Mouse (Mus musculus) C2C12 (cell line): ENCODE results near the gene Rnps1. TPM values are rescaled to one million over a fixed set of nuclear protein-coding genes. Genes with fewer than 3 reads are reported as not detected.
"Not testable (repeated sequence)": the region's sequence is repeated elsewhere in the genome, so short reads cannot be mapped to it uniquely, and the experiment has no call there.

Experiments
- H3K27me3 ChIP-seq: one replicate; pipeline ENCODE4 v1.6.1; 2011; ENCODE audit not compliant: control insufficient read depth, insufficient read depth, insufficient read length
- H3K36me3 ChIP-seq: one replicate; pipeline ENCODE4 v1.6.1; 2011; ENCODE audit not compliant: control insufficient read depth, insufficient read depth
- H3K4me3 ChIP-seq: one replicate; pipeline ENCODE4 v1.5.1; 2011; ENCODE audit warnings: mild to moderate bottlenecking, control low read depth; ENCODE audit not compliant: poor library complexity, insufficient read depth, severe bottlenecking
- H3K79me2 ChIP-seq: one replicate; pipeline ENCODE4 v1.6.1; 2011; ENCODE audit not compliant: control insufficient read depth, insufficient read depth
- H3K79me3 ChIP-seq: one replicate; pipeline ENCODE4 v1.6.1; 2011; ENCODE audit warnings: low read depth, control low read depth
- H3ac ChIP-seq: one replicate; pipeline ENCODE3; 2011; ENCODE audit warnings: low read depth; ENCODE audit not compliant: control insufficient read depth, insufficient read length
- CEBPB ChIP-seq: IDR thresholded peaks from one replicate; pipeline ENCODE4 v1.6.1; 2011; ENCODE audit warnings: low read depth, mild to moderate bottlenecking, control low read depth, moderate library complexity
- CTCF ChIP-seq: IDR thresholded peaks from one replicate; pipeline ENCODE4 v1.5.1; 2011; ENCODE audit not compliant: control insufficient read depth, insufficient read depth, insufficient read length
- FOSL1 ChIP-seq: IDR thresholded peaks from one replicate; pipeline ENCODE4 v1.8.0; 2011; ENCODE audit warnings: mild to moderate bottlenecking, low read length; ENCODE audit not compliant: poor library complexity, insufficient read depth, severe bottlenecking
- MAX ChIP-seq: IDR thresholded peaks from one replicate; pipeline ENCODE4 v1.6.1; 2011; ENCODE audit warnings: mild to moderate bottlenecking, control low read depth
- MYOD1 ChIP-seq: IDR thresholded peaks from one replicate; pipeline ENCODE4 v1.6.1; 2011; ENCODE audit warnings: low read depth; ENCODE audit not compliant: control insufficient read depth, insufficient read length
- MYOG ChIP-seq: IDR thresholded peaks from one replicate; pipeline ENCODE4 v1.6.1; 2011; ENCODE audit not compliant: control insufficient read depth, insufficient read length; ENCODE audit errors: extremely low read depth
- USF1 ChIP-seq: IDR thresholded peaks from one replicate; pipeline ENCODE4 v1.6.1; 2011; ENCODE audit warnings: low read depth, mild to moderate bottlenecking, control low read depth, moderate library complexity
- polyA plus RNA-seq: library from polyadenylated mRNA; unstranded; fragments of >200 nt; fragmentation: generic; extraction: Trizol; gene quantifications from one replicate; pipeline ENCODE4 v1.2.1, GENCODE M21; 2012; ENCODE audit warnings: missing spikeins

The Rnps1 gene
- polyA plus RNA-seq, 1 experiment: 99.0 TPM

DNA sequence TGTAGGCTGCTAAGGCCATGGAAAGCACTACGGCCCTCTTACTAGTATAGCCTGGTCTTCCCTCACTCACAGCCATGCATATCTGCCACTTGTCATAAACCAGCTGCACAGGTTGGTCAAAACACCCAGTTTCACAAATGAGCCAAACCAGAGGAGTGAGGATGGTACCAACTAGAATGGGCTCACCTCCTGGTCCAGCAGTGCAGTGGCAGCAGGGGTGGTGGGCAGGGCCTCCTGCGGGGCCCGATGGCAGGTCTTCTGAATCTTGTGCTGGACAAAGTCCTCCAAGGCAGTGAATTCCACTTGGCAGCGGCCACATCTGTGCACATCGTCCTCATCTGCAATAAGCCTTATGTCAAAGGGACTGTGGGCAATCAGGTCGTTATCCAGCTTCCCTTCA, 36.9 kb downstream of the Rnps1 start:
- H3K79me3 ChIP-seq: peaks cover 17% of the 10 kb centered on the region
- H3K4me3 ChIP-seq: no peak overlapping the region
- no peak for TF ChIP-seq CTCF
- H3K27me3 ChIP-seq: no peaks in the 10 kb centered on the region
- H3K79me2 ChIP-seq: peaks cover 38% of the 10 kb centered on the region
- peaks cover 25% of the 10 kb centered on the region for H3K36me3 ChIP-seq
- no peak overlapping the region for H3ac ChIP-seq

DNA sequence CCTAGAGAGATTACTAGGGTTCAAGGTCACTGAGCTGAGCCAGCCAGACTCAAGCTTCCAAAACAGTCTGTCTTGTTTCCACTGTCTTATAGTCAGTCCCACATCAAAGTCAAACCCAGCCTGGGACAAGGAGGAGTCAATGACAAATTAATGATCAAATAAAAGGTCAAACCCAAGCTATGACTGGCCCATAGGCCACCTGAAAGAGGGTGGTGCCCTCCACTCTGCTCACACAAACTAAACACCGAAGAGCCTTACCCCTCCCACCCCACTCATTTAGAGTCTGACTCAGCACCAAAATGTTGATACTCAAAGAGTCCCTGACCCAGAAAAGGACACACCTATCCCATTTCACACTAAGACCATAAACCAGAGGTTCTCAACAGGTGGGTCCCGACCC, 39.0 kb downstream of the Rnps1 start:
- peaks cover 43% of the 10 kb centered on the region for H3K79me2 ChIP-seq
- H3ac ChIP-seq: no peak overlapping the region
- H3K36me3 ChIP-seq: peaks cover 17% of the 10 kb centered on the region
- H3K4me3 ChIP-seq: no peak overlapping the region
- peaks cover 19% of the 10 kb centered on the region for H3K79me3 ChIP-seq
- no peaks in the 10 kb centered on the region for H3K27me3 ChIP-seq
- no peak for TF ChIP-seq MAX

DNA sequence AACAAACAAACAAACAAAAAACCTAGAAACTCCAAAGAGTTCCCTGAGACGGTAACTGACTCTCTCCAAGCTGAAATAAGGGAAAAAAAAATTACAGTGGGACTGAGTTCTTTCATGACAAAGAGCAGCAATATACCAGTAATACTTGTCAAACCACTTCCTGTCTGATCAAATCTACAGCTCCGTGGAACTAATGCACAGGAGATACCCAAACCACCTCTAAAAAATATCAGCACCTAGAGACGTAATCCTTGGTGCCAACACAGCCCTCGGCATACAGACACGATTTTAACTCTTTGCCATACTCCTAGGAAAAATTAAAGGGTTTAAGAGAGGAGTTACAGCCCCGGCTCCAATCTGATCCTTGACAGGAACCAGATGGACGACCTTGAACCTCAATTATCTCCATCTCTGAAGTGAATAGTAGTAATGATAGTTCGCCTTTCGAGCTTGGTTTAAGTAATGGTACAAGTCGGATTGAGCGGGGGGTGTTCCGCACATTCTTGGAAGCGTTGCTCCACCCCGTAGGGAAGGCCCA, 39.9 kb downstream of the Rnps1 start:
- H3K79me3 ChIP-seq: peaks cover 19% of the 10 kb centered on the region

DNA sequence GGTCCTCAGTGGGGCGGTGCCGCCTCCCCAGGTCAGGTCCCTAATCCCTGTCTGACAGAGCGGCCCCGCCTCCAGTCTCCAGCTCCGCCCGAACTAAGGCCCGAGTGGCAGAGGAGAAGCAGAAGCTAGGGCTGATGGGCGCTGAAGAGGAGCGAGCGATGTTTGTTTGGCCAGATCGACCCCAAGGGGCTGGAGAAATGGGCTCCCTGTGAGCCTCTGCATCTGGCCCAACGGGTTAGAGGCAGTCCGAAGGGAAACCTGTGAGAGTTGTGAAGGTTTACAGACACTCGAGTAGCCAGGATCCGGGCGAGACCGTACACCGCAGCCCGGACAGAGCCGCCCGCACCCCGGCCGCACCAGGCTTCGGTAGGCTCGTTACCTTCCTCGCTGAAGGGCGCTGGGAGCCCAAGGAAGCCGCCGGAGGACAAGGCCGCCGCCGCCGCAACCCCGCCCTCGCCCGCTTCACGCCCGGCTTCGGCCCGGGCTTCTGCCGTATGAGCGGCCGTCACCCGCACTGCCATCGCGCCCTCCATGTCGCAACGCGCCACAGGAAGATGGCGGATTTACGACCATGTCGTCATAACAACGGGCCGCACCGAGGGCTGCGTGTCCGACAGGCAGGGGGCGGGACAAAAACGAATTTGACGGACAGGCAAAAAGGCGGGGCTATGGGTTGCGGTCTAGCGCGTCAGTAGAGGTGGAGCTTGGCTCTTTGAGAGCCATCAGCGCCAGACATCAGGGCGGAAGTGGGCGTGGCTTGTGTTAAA, 40.6 kb downstream of the Rnps1 start:
- Histone ChIP-seq H3K27me3 (no peaks in the 10 kb centered on the region), H3K79me2 (peaks cover 43% of the 10 kb centered on the region), H3K4me3 (peak overlapping the region; percentile 79), H3K36me3 (peaks cover 14% of the 10 kb centered on the region), H3ac (peak overlapping the region; percentile 80), H3K79me3 (peaks cover 19% of the 10 kb centered on the region)
- TF ChIP-seq MAX: peak; percentile 79
- TF ChIP-seq CEBPB: peak; percentile 79
- no peak for TF ChIP-seq FOSL1
- no peak for TF ChIP-seq CTCF

More for the DNA sequence above, 39.9 kb downstream of the Rnps1 start:
- H3K27me3 ChIP-seq: no peaks in the 10 kb centered on the region
- peaks cover 43% of the 10 kb centered on the region for H3K79me2 ChIP-seq
- H3K4me3 ChIP-seq: peak overlapping the region; percentile 79
- H3K36me3 ChIP-seq: peaks cover 17% of the 10 kb centered on the region
- TF ChIP-seq MAX: no peak
- no peak for TF ChIP-seq USF1
- no peak for TF ChIP-seq MYOG
- no peak for TF ChIP-seq CEBPB
- no peak for TF ChIP-seq MYOD1
- TF ChIP-seq CTCF: no peak
- TF ChIP-seq FOSL1: no peak
- no peak overlapping the region for H3ac ChIP-seq

DNA sequence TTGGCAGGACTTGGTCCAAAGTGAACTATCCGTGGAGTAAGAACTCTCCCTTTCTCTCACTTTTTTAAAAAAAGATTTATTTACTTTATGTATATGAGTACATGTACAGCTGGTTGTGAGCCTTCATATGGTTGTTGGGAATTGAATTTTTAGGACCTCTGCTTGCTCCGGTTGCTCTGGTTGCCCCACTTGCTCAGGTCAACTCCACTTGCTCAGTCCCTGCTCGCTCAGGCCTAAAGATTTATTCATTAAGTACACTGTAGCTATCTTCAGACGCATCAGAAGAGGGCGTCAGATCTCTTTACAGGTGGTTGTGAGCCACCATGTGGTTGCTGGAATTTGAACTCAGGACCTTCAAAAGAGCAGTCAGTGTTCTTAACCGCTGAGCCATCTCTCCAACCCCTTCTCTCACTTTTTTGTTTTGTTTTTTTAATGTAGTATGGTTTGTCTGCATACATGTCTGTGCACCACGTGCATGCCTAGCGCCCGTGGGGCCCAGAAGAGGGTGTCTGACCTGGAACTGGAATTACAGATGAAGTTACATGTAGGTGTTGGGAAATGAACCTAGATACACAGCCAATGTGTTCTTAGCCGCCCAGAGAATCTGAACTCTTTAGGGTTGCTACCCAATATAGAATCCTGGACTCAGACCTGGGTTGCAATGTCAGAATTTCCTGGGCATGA, 41.3 kb downstream of the Rnps1 start:
- H3K4me3 ChIP-seq, H3ac ChIP-seq, H3K27me3 ChIP-seq, H3K36me3 ChIP-seq: not testable (repeated sequence)
- Histone ChIP-seq H3K79me3 (peaks cover 19% of the 10 kb centered on the region), H3K79me2 (peaks cover 43% of the 10 kb centered on the region)

DNA sequence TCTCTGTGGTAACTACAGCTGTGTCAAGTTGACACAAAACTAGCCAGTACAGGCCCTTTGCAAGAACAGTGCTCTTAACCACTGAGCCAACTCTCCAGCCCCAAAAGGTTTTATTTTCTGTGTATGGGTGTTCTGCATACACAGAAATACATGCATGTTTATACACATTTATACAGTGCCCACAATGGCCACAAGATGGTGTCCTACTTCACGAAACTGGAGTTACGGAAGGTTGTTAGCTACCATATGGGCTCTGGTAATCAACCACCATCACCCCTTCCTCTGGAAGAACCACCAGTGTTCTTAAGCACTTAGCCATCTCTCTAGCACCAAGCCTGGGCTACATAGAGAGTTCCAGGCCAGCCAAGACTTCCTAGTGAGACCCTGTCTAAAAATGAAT, 47.2 kb downstream of the Rnps1 start:
- TF ChIP-seq FOSL1 (no peak), CTCF (no peak), USF1 (no peak), MAX (no peak), MYOD1 (no peak)
- peaks cover 1% of the 10 kb centered on the region for H3K79me3 ChIP-seq
- H3K4me3 ChIP-seq: no peak overlapping the region
- peaks cover 2% of the 10 kb centered on the region for H3K79me2 ChIP-seq
- no peak overlapping the region for H3ac ChIP-seq
- H3K36me3 ChIP-seq: no peaks in the 10 kb centered on the region
- H3K27me3 ChIP-seq: no peaks in the 10 kb centered on the region
